Mouse (Mus musculus): Measurements from ENCODE around the gene Elf1. TPM values are rescaled to one million over a fixed set of nuclear protein-coding genes. Genes with fewer than 3 reads are reported as not detected.

Gene Elf1
- polyA plus RNA-seq, 1 experiment from 2014 or later, result 4.1 TPM

- peaks cover 48% of the 10 kb centered on the region for H3K36me3 ChIP-seq
- H3K9ac ChIP-seq (replicated peaks), result no peak overlapping the region
- no peak for ATAC-seq
- H3K27ac ChIP-seq, result no peak overlapping the region
- 0 out of 2 replicates have a peak, but pooled peaks cover 3% of the 10 kb centered on the region for H3K4me1 ChIP-seq (replicated peaks)
- no peak overlapping the region for H3K4me2 ChIP-seq (replicated peaks)
- no peak overlapping the region for H3K4me3 ChIP-seq (replicated peaks)
- no peaks in the 10 kb centered on the region for H3K9me3 ChIP-seq
- no peaks in the 10 kb centered on the region for H3K27me3 ChIP-seq
- 89% methylated on average over 7 of the region's 7 CpGs for WGBS
Observed at GRCm38 (mm10) chr14:79619802-79620201, 138.8 kb downstream of the Elf1 start.

- Histone ChIP-seq H3K9ac (replicated peaks) (no peak overlapping the region), H3K4me3 (replicated peaks) (no peak overlapping the region), H3K4me1 (replicated peaks) (0 out of 2 replicates have a peak, but pooled peaks cover 3% of the 10 kb centered on the region), H3K4me2 (replicated peaks) (no peak overlapping the region), H3K27ac (no peak overlapping the region), H3K27me3 (no peaks in the 10 kb centered on the region), H3K36me3 (peaks cover 55% of the 10 kb centered on the region), H3K9me3 (no peaks in the 10 kb centered on the region)
- peak; percentile 43 for ATAC-seq
- 73% methylated on average over 3 of the region's 3 CpGs for WGBS
Observed at GRCm38 (mm10) chr14:79621143-79621542, 140.1 kb downstream of the Elf1 start.

Small RNA genes within 50 kb of the gene (microRNA-seq; reads per million reads assigned to microRNA genes)
- gene Gm27857, result not detected

Other genes starting within 250 kb of the Elf1 start
- not detected in 2 replicates for gene Zfp957, start 233.8 kb upstream of the Elf1 start, polyA plus RNA-seq (2015; fragmentation: Nextera tagmentation; extraction: Ambion mirVana)
- gene Rgcc, start 179.5 kb upstream of the Elf1 start, polyA plus RNA-seq (2015; fragmentation: Nextera tagmentation; extraction: Ambion mirVana), result 10.4 and 13.7 TPM in 2 replicates
- 26.2 and 30.0 TPM in 2 replicates for gene Naa16, start 90.4 kb upstream of the Elf1 start, polyA plus RNA-seq (2015; fragmentation: Nextera tagmentation; extraction: Ambion mirVana)
- 11.1 and 11.3 TPM in 2 replicates for gene Mtrf1, start 83.4 kb upstream of the Elf1 start, polyA plus RNA-seq (2015; fragmentation: Nextera tagmentation; extraction: Ambion mirVana)
- 18.1 TPM in 2 replicates for gene Kbtbd7, start 54.7 kb upstream of the Elf1 start, polyA plus RNA-seq (2015; fragmentation: Nextera tagmentation; extraction: Ambion mirVana)
- gene Kbtbd6, start 29.4 kb upstream of the Elf1 start, polyA plus RNA-seq (2015; fragmentation: Nextera tagmentation; extraction: Ambion mirVana), result 1.8 and 2.3 TPM in 2 replicates
- gene Wbp4, start 326 bp downstream of the Elf1 start, polyA plus RNA-seq (2015; fragmentation: Nextera tagmentation; extraction: Ambion mirVana), result 48.4 and 49.7 TPM in 2 replicates
- gene Sugt1, start 106.5 kb downstream of the Elf1 start, polyA plus RNA-seq (2015; fragmentation: Nextera tagmentation; extraction: Ambion mirVana), result 130 and 135 TPM in 2 replicates
- 1.1 and 1.2 TPM in 2 replicates for gene Cnmd, start 181.0 kb downstream of the Elf1 start, polyA plus RNA-seq (2015; fragmentation: Nextera tagmentation; extraction: Ambion mirVana)